Mouse (Mus musculus) stomach, postnatal 0 days (tissue): ENCODE measurements around the gene Ephb4.

ENCODE experiments used
- CTCF ChIP-seq: IDR thresholded peaks from 2 replicates; pipeline ENCODE4 v1.5.1; 2016; ENCODE audit warnings: antibody characterized with exemption, low read depth, mild to moderate bottlenecking, moderate library complexity
- EP300 ChIP-seq: optimal IDR thresholded peaks from 2 replicates; pipeline ENCODE3; 2016; ENCODE audit warnings: antibody characterized with exemption

GRCm38 (mm10) chr5:137419105-137419504, 69.2 kb downstream of the Ephb4 start:
- TF ChIP-seq EP300: no peak
- TF ChIP-seq CTCF: no peak
